Mouse (Mus musculus) ES-E14 (cell line): Measurements from ENCODE around the gene Klhl12.

ENCODE experiments used
- CHD2 ChIP-seq: IDR thresholded peaks from 2 replicates; pipeline ENCODE4 v1.6.1; 2014; ENCODE audit warnings: mild to moderate bottlenecking, low read depth, low read length, inconsistent platforms
- HCFC1 ChIP-seq: IDR thresholded peaks from 2 replicates; pipeline ENCODE4 v1.6.1; 2012; ENCODE audit warnings: low read length, inconsistent platforms, borderline replicate concordance; ENCODE audit not compliant: insufficient read depth
- MAFK ChIP-seq: IDR thresholded peaks from 2 replicates; pipeline ENCODE4 v1.6.1; 2014; ENCODE audit warnings: mild to moderate bottlenecking, low read depth, low read length, inconsistent platforms; ENCODE audit not compliant: insufficient read depth
- ZC3H11A ChIP-seq: IDR thresholded peaks from 2 replicates; pipeline ENCODE4 v1.6.1; 2012; ENCODE audit warnings: low read depth, mild to moderate bottlenecking, inconsistent platforms, low read length, borderline replicate concordance
- ZNF384 ChIP-seq: IDR thresholded peaks from 2 replicates; pipeline ENCODE4 v1.6.1; 2012; ENCODE audit warnings: low read depth, low read length, inconsistent platforms

- TF ChIP-seq ZNF384 (no peak), ZC3H11A (no peak), MAFK (no peak), CHD2 (no peak), HCFC1 (no peak)
Observed at GRCm38 (mm10) chr1:134450201-134450600, 5.1 kb upstream of the Klhl12 start.
